Mouse (Mus musculus): Measurements from ENCODE around the gene St5. TPM values are rescaled to one million over a fixed set of nuclear protein-coding genes. Genes with fewer than 3 reads are reported as not detected.

The St5 gene
- polyA plus RNA-seq, 1 experiment: 35.3 TPM

GRCm38 (mm10) chr7:109566841-109567768 is 136.3 kb downstream of the St5 start:
- TF ChIP-seq CTCF (IDR thresholded peaks at IDR 0.05; ENCODE audit: control insufficient read depth, insufficient read depth, insufficient replicate concordance, low read depth, low read length) (no peak), POLR2A (IDR thresholded peaks at IDR 0.05; ENCODE audit: control insufficient read depth, low read depth, low read length) (no peak)
- Histone ChIP-seq H3K27ac (ENCODE audit: control insufficient read depth, insufficient read depth, low read depth, low read length) (no peak overlapping the region), H3K4me1 (ENCODE audit: control insufficient read depth, insufficient read depth, low read length) (0 out of 2 replicates have a peak, but pooled peaks cover 2% of the 10 kb centered on the region), H3K36me3 (ENCODE audit: control insufficient read depth, insufficient read depth, low read length) (no peaks in the 10 kb centered on the region), H3K4me3 (ENCODE audit: control insufficient read depth, low read depth, low read length) (no peak overlapping the region), H3K27me3 (ENCODE audit: control insufficient read depth, insufficient read depth, low read length) (no peaks in the 10 kb centered on the region)

GRCm38 (mm10) chr7:109566327-109566726 is 137.1 kb downstream of the St5 start:
- Histone ChIP-seq H3K4me1 (ENCODE audit: control insufficient read depth, insufficient read depth, low read length) (0 out of 2 replicates have a peak, but pooled peaks cover 2% of the 10 kb centered on the region), H3K27ac (ENCODE audit: control insufficient read depth, insufficient read depth, low read depth, low read length) (no peak overlapping the region), H3K27me3 (ENCODE audit: control insufficient read depth, insufficient read depth, low read length) (no peaks in the 10 kb centered on the region), H3K4me3 (ENCODE audit: control insufficient read depth, low read depth, low read length) (no peak overlapping the region), H3K36me3 (ENCODE audit: control insufficient read depth, insufficient read depth, low read length) (no peaks in the 10 kb centered on the region)
- TF ChIP-seq CTCF (IDR thresholded peaks at IDR 0.05; ENCODE audit: control insufficient read depth, insufficient read depth, insufficient replicate concordance, low read depth, low read length) (no peak), POLR2A (IDR thresholded peaks at IDR 0.05; ENCODE audit: control insufficient read depth, low read depth, low read length) (no peak)

- TF ChIP-seq POLR2A (IDR thresholded peaks at IDR 0.05; ENCODE audit: control insufficient read depth, low read depth, low read length): no peak
- no peak for TF ChIP-seq CTCF (IDR thresholded peaks at IDR 0.05; ENCODE audit: control insufficient read depth, insufficient read depth, insufficient replicate concordance, low read depth, low read length)
- H3K27ac ChIP-seq (ENCODE audit: control insufficient read depth, insufficient read depth, low read depth, low read length): no peak overlapping the region
- H3K36me3 ChIP-seq (ENCODE audit: control insufficient read depth, insufficient read depth, low read length): no peaks in the 10 kb centered on the region
- 0 out of 2 replicates have a peak, but pooled peaks cover 2% of the 10 kb centered on the region for H3K4me1 ChIP-seq (ENCODE audit: control insufficient read depth, insufficient read depth, low read length)
- no peak overlapping the region for H3K4me3 ChIP-seq (ENCODE audit: control insufficient read depth, low read depth, low read length)
- H3K27me3 ChIP-seq (ENCODE audit: control insufficient read depth, insufficient read depth, low read length): no peaks in the 10 kb centered on the region
These were observed 139.5 kb downstream of the St5 start for GRCm38 (mm10) chr7:109563775-109564362.

- Histone ChIP-seq H3K27ac (ENCODE audit: control insufficient read depth, insufficient read depth, low read depth, low read length) (no peak overlapping the region), H3K27me3 (ENCODE audit: control insufficient read depth, insufficient read depth, low read length) (no peaks in the 10 kb centered on the region), H3K4me1 (ENCODE audit: control insufficient read depth, insufficient read depth, low read length) (0 out of 2 replicates have a peak, but pooled peaks cover 2% of the 10 kb centered on the region), H3K36me3 (ENCODE audit: control insufficient read depth, insufficient read depth, low read length) (no peaks in the 10 kb centered on the region), H3K4me3 (ENCODE audit: control insufficient read depth, low read depth, low read length) (no peak overlapping the region)
- TF ChIP-seq CTCF (IDR thresholded peaks at IDR 0.05; ENCODE audit: control insufficient read depth, insufficient read depth, insufficient replicate concordance, low read depth, low read length) (no peak), POLR2A (IDR thresholded peaks at IDR 0.05; ENCODE audit: control insufficient read depth, low read depth, low read length) (no peak)
These were observed 140.7 kb downstream of the St5 start for GRCm38 (mm10) chr7:109562676-109563075.

GRCm38 (mm10) chr7:109562154-109562599 is 141.2 kb downstream of the St5 start:
- no peaks in the 10 kb centered on the region for H3K36me3 ChIP-seq (ENCODE audit: control insufficient read depth, insufficient read depth, low read length)
- 0 out of 2 replicates have a peak, but pooled peaks cover 2% of the 10 kb centered on the region for H3K4me1 ChIP-seq (ENCODE audit: control insufficient read depth, insufficient read depth, low read length)
- no peaks in the 10 kb centered on the region for H3K27me3 ChIP-seq (ENCODE audit: control insufficient read depth, insufficient read depth, low read length)
- no peak overlapping the region for H3K4me3 ChIP-seq (ENCODE audit: control insufficient read depth, low read depth, low read length)
- no peak for TF ChIP-seq POLR2A (IDR thresholded peaks at IDR 0.05; ENCODE audit: control insufficient read depth, low read depth, low read length)
- no peak for TF ChIP-seq CTCF (IDR thresholded peaks at IDR 0.05; ENCODE audit: control insufficient read depth, insufficient read depth, insufficient replicate concordance, low read depth, low read length)
- H3K27ac ChIP-seq (ENCODE audit: control insufficient read depth, insufficient read depth, low read depth, low read length): no peak overlapping the region

- TF ChIP-seq POLR2A (IDR thresholded peaks at IDR 0.05; ENCODE audit: control insufficient read depth, low read depth, low read length) (no peak), CTCF (IDR thresholded peaks at IDR 0.05; ENCODE audit: control insufficient read depth, insufficient read depth, insufficient replicate concordance, low read depth, low read length) (no peak)
- Histone ChIP-seq H3K4me3 (ENCODE audit: control insufficient read depth, low read depth, low read length) (no peak overlapping the region), H3K27me3 (ENCODE audit: control insufficient read depth, insufficient read depth, low read length) (no peaks in the 10 kb centered on the region), H3K27ac (ENCODE audit: control insufficient read depth, insufficient read depth, low read depth, low read length) (no peak overlapping the region), H3K4me1 (ENCODE audit: control insufficient read depth, insufficient read depth, low read length) (peaks cover 2% of the 10 kb centered on the region; the same call in 1 of the 2 replicates), H3K36me3 (ENCODE audit: control insufficient read depth, insufficient read depth, low read length) (no peaks in the 10 kb centered on the region)
These were observed 141.8 kb downstream of the St5 start for GRCm38 (mm10) chr7:109561466-109562153.
